Mouse (Mus musculus) intestine, embryonic 15.5 days (tissue): Measurements from ENCODE around the gene Ugcg. TPM values are rescaled to one million over a fixed set of nuclear protein-coding genes. Genes with fewer than 3 reads are reported as not detected.

ENCODE experiments used
- ATAC-seq: fragments of 200-750 bp; cut with Nextera tagmentation; 2 replicates; pipeline ENCODE4 v1.8.0; 2017; ENCODE audit warnings: moderate TSS enrichment, moderate library complexity
- H3K27ac ChIP-seq: fragments of 300-500 bp; sonication (generic); 2 replicates; pipeline ENCODE4 v1.5.1; 2015; ENCODE audit warnings: mild to moderate bottlenecking, inconsistent platforms
- H3K27me3 ChIP-seq: fragments of 300-500 bp; sonication (generic); replicated peaks from 2 replicates; pipeline ENCODE4 v1.6.1; 2015; ENCODE audit warnings: inconsistent platforms
- H3K36me3 ChIP-seq: fragments of 300-500 bp; sonication (generic); 2 replicates; pipeline ENCODE4 v1.6.1; 2015; ENCODE audit warnings: inconsistent platforms
- H3K4me1 ChIP-seq: fragments of 300-500 bp; sonication (generic); replicated peaks from 2 replicates; pipeline ENCODE4 v1.6.1; 2015; ENCODE audit warnings: inconsistent platforms
- H3K4me2 ChIP-seq: fragments of 300-500 bp; sonication (generic); replicated peaks from 2 replicates; pipeline ENCODE4 v1.6.1; 2015; ENCODE audit warnings: mild to moderate bottlenecking, inconsistent platforms
- H3K4me3 ChIP-seq: fragments of 300-500 bp; sonication (generic); replicated peaks from 2 replicates; pipeline ENCODE4 v1.5.1; 2015; ENCODE audit warnings: inconsistent platforms
- H3K9ac ChIP-seq: fragments of 300-500 bp; sonication (generic); 2 replicates; pipeline ENCODE4 v1.6.1; 2015; ENCODE audit warnings: inconsistent platforms
- H3K9me3 ChIP-seq: fragments of 300-500 bp; sonication (generic); 2 replicates; pipeline ENCODE4 v1.6.1; 2016; ENCODE audit warnings: inconsistent platforms
- WGBS: fragments of 180-500 bp; shearing (Covaris S2); methylation state at CpG from one replicate; pipeline ENCODE4 v1.1.7; 2015; 5-methylcytosine and 5-hydroxymethylcytosine counted together
- polyA plus RNA-seq: library from polyadenylated mRNA; unstranded; fragments of >200 nt; fragmentation: Nextera tagmentation; extraction: Ambion mirVana; gene quantifications from 2 replicates; pipeline ENCODE4 v1.2.1, GENCODE M21; 2015

Gene Ugcg
- polyA plus RNA-seq, 1 experiment from 2014 or later = 10.7 TPM

DNA sequence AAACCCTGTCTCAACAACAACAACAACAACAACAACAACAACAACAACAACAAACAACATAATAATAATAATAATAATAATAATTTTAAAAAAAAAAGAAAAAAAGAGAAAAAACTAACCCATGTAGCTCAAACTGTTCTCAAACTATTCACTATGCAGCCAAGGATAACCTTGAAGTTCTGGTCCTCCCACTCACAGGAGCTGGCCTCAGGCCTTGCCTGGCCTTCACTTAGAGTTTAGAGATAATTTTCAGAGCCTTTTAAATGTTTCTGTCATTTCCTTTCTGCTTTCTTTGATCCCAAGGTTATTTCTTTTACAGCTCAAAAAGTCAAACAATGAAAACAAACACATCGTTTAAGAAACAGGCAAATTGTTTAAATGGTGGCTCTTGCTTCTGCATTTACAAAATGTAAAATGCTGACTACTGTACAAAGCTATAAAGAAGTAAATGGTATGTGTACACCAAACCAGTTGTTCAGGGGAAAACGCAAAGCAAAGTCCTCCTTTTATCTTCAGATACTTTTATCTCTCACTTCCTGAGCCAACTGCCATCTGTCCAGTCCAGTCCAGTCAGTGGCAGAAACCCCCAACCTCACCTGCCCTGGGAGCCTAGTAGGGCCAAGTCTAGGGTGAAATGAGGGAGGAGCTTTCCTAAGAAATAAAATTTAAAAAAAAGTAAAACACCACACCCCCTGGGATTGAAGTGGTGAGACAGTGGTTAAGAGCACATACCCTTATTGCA, 15.7 kb upstream of the Ugcg start:
- Histone ChIP-seq H3K9ac (no peak overlapping the region), H3K4me1 (no peaks in the 10 kb centered on the region), H3K9me3 (no peaks in the 10 kb centered on the region), H3K27ac (no peak overlapping the region), H3K4me3 (no peak overlapping the region), H3K36me3 (no peaks in the 10 kb centered on the region), H3K27me3 (no peaks in the 10 kb centered on the region), H3K4me2 (no peak overlapping the region)
- peak; percentile 84 for ATAC-seq
- 48% methylated on average over 2 of the region's 2 CpGs for WGBS

DNA sequence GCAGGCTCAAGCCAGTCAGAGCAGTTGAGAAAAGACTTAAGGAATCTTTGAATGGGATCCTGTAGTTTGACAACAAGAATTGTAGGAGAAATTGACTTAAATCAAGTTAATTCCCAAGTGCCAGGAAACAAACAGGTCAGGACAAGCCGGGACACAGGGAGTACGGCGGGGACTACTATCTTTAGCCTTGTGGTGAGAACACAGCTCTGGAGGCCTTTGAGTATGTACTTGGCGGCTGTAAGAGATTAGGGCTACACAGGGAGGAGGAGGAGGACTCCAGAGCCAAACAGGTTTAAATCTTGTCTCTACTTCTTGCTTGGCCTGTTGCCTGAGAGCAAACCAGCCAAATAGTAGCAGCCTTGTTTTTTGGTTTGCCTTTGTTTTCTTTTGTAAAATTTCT, 14.1 kb upstream of the Ugcg start:
- Histone ChIP-seq H3K4me3 (no peak overlapping the region), H3K4me1 (no peaks in the 10 kb centered on the region), H3K27ac (no peak overlapping the region), H3K27me3 (no peaks in the 10 kb centered on the region), H3K36me3 (no peaks in the 10 kb centered on the region), H3K9me3 (no peaks in the 10 kb centered on the region), H3K9ac (no peak overlapping the region), H3K4me2 (no peak overlapping the region)
- no peak for ATAC-seq
- 50% methylated on average over 4 of the region's 4 CpGs for WGBS

- no peaks in the 10 kb centered on the region for H3K9me3 ChIP-seq
- H3K4me3 ChIP-seq = no peak overlapping the region
- H3K36me3 ChIP-seq = no peaks in the 10 kb centered on the region
- H3K27me3 ChIP-seq = no peaks in the 10 kb centered on the region
- H3K4me1 ChIP-seq = no peaks in the 10 kb centered on the region
- H3K27ac ChIP-seq = no peak overlapping the region
- whole genome bisulfite sequencing = 44% methylated on average over 6 of the region's 6 CpGs
- H3K9ac ChIP-seq = no peak overlapping the region
- no peak overlapping the region for H3K4me2 ChIP-seq
- no peak for ATAC-seq
Observed at GRCm38 (mm10) chr4:59175929-59176328, 13.1 kb upstream of the Ugcg start.

- Histone ChIP-seq H3K9me3 (no peaks in the 10 kb centered on the region), H3K27ac (no peak overlapping the region), H3K4me3 (no peak overlapping the region), H3K4me1 (no peaks in the 10 kb centered on the region), H3K36me3 (no peaks in the 10 kb centered on the region), H3K27me3 (no peaks in the 10 kb centered on the region), H3K9ac (no peak overlapping the region), H3K4me2 (no peak overlapping the region)
- ATAC-seq = no peak
- 86% methylated on average over 2 of the region's 2 CpGs for WGBS
Observed at GRCm38 (mm10) chr4:59177566-59177965, 11.5 kb upstream of the Ugcg start.

DNA sequence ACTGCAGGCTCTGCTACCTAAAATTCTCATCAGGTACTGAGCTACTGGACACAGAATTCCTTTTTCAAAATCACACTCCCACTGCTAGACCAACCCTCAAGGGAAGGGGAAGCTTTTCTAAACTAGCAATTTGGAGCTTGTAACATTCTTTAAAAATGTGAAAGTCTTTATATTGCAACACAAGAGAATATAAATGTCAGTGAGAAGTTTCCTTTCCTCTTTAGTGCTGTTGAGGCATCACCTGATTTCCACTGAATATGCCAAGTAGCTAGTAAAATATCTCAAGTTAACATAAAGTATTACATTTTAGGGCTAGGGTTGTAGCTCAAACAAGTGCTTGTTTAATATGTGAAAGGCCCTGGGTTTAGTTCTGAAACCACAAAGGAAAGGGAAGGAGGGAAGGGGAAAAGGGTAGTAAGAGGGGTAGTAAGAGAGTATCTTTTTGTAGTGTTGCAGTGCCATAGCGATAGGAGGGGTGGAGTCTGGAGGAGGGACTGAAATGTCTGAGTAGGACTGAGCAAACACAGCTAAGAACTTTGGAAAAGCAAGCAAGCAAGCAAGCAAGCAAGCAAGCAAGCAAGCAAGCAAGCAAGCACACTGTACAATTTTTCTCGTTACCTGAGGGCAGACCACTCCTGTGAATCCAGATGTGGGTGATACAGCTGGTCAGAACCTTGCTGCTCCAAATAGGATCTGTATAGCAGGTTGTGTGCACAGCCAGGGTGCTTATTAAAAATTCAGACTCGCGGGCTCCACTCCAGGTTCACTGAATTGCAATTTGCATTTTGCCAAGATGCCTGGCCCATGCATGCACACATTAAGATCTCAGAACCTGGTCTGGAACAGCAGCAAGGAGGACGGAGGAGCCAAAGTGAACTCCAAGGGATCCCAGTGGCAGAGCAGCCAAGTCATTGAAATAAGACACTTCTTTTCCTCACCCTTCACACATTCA, 7.5 kb upstream of the Ugcg start:
- Histone ChIP-seq H3K4me1 (no peaks in the 10 kb centered on the region), H3K36me3 (no peaks in the 10 kb centered on the region), H3K9ac (no peak overlapping the region), H3K4me3 (no peak overlapping the region), H3K27ac (no peak overlapping the region), H3K9me3 (no peaks in the 10 kb centered on the region), H3K4me2 (no peak overlapping the region), H3K27me3 (no peaks in the 10 kb centered on the region)
- ATAC-seq = no peak
- WGBS = 50% methylated on average over 5 of the region's 5 CpGs

- ATAC-seq = no peak
- 61% methylated on average over 3 of the region's 3 CpGs for WGBS
Observed at GRCm38 (mm10) chr4:59185671-59186070, 3.4 kb upstream of the Ugcg start.

DNA sequence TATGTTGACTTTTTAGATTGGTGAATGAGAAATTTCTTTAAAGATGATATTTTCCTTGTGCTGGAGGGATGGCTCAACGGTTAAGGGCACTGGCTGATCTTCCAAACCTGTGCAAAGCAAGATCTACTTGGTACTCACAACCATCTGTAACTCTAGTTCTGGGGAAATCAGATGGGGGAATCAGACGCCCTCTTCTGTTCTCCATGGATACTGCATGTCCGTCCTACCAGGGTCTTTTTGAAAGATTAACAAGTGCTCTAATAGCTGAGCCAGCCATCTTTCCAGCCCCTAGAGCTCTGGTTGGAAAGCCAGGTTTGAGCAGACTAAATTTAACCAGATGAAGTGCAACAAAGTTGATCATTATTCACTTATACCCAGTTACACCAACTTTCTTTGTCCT, 1.8 kb upstream of the Ugcg start:
- H3K4me3 ChIP-seq = no peak overlapping the region
- no peak overlapping the region for H3K27ac ChIP-seq
- H3K4me1 ChIP-seq = 0 out of 2 replicates have a peak, but pooled peaks cover 2% of the 10 kb centered on the region
- 39% methylated on average over 3 of the region's 3 CpGs for WGBS
- H3K27me3 ChIP-seq = no peaks in the 10 kb centered on the region
- no peak overlapping the region for H3K9ac ChIP-seq
- no peak for ATAC-seq
- H3K9me3 ChIP-seq = no peaks in the 10 kb centered on the region
- no peaks in the 10 kb centered on the region for H3K36me3 ChIP-seq
- no peak overlapping the region for H3K4me2 ChIP-seq

More at GRCm38 (mm10) chr4:59185671-59186070, 3.4 kb upstream of the Ugcg start:
- no peaks in the 10 kb centered on the region for H3K36me3 ChIP-seq
- no peak overlapping the region for H3K4me2 ChIP-seq
- H3K9ac ChIP-seq = no peak overlapping the region
- H3K9me3 ChIP-seq = no peaks in the 10 kb centered on the region
- no peak overlapping the region for H3K27ac ChIP-seq
- H3K27me3 ChIP-seq = no peaks in the 10 kb centered on the region
- H3K4me1 ChIP-seq = no peaks in the 10 kb centered on the region
- no peak overlapping the region for H3K4me3 ChIP-seq

DNA sequence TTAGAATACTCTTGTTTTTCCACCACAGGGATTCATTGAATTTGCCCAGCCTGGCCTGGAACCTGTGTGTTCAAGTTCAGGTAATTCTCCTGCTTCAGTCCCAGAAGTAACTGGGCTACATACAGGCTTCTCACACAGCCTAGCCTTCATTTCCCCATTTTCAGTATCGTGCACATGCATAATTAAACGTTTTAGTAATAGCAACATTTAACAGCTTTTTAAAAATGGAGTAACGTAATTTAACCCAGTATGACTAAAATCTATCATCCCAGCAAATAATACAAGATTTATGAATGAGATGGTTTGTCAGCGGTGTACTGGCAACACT, 619 bp upstream of the Ugcg start:
- WGBS = 24% methylated on average over 4 of the region's 4 CpGs

GRCm38 (mm10) chr4:59189546-59190237, 635 bp downstream of the Ugcg start:
- Histone ChIP-seq H3K36me3 (no peaks in the 10 kb centered on the region), H3K9me3 (no peaks in the 10 kb centered on the region), H3K4me2 (peak overlapping the region; percentile 65), H3K27ac (peak overlapping the region; percentile 95), H3K4me1 (0 out of 2 replicates have a peak, but pooled peaks cover 2% of the 10 kb centered on the region), H3K27me3 (no peaks in the 10 kb centered on the region), H3K9ac (peak overlapping the region; percentile 99), H3K4me3 (peak overlapping the region; percentile 87)
- peak; percentile 68 for ATAC-seq
- under 1% methylated on average over 52 of the region's 54 CpGs for WGBS

More for the DNA sequence above, 619 bp upstream of the Ugcg start:
- no peaks in the 10 kb centered on the region for H3K36me3 ChIP-seq
- peak overlapping the region; percentile 95; the same call in 1 of the 2 replicates for H3K27ac ChIP-seq
- no peaks in the 10 kb centered on the region for H3K27me3 ChIP-seq
- peak overlapping the region; percentile 99 for H3K9ac ChIP-seq
- no peaks in the 10 kb centered on the region for H3K9me3 ChIP-seq
- peak overlapping the region; percentile 65 for H3K4me2 ChIP-seq
- H3K4me3 ChIP-seq = peak overlapping the region; percentile 87
- no peak for ATAC-seq
- H3K4me1 ChIP-seq = 0 out of 2 replicates have a peak, but pooled peaks cover 2% of the 10 kb centered on the region

DNA sequence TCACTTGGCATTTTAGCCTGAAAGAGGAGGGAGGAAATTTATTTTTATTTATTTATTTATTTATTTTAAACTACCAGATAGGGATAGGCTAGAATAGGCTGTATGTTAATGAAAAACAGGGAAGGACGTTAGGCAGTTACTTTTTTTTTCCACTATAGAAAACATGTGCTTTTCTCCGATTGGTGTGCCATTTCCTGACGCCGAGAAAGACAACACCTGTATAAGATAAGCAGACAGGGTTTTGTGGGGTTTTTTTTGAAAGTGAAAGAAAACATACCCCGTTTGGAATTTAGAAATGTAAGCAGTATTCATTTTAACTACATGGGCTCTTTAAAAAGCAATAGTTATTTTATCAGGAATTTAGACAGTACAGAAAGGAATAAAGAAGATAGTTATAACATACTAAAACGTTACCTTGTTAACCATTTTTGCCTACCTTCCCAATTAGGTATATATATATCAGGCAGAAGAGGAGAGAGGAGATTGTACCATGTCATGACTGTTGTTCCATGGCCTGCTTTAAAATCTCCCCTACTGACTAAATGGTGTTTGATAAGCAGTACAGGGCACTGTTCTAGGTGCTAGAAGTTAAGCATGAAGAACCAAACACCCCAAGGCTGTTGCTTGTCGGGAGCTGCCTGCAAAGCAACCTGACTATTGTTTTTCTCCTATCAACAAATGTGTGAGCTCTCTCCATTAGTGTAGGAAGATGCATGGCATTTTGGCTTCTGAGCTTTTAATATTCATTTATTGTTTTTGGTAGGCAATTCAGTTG, 1.8 kb downstream of the Ugcg start:
- 30% methylated on average over 7 of the region's 7 CpGs for WGBS
- Histone ChIP-seq H3K9ac (no peak overlapping the region), H3K4me3 (peak overlapping the region; percentile 87; the same call in 1 of the 2 replicates), H3K27ac (no peak overlapping the region), H3K27me3 (no peaks in the 10 kb centered on the region), H3K9me3 (no peaks in the 10 kb centered on the region), H3K4me2 (peak overlapping the region; percentile 65), H3K36me3 (no peaks in the 10 kb centered on the region), H3K4me1 (peaks cover 7% of the 10 kb centered on the region; the same call in 1 of the 2 replicates)
- ATAC-seq = no peak

- WGBS = 84% methylated on average over 13 of the region's 13 CpGs
- Histone ChIP-seq H3K36me3 (no peaks in the 10 kb centered on the region), H3K27ac (no peak overlapping the region), H3K4me1 (peaks cover 30% of the 10 kb centered on the region), H3K27me3 (no peaks in the 10 kb centered on the region), H3K9ac (no peak overlapping the region), H3K4me3 (no peak overlapping the region), H3K9me3 (no peaks in the 10 kb centered on the region), H3K4me2 (no peak overlapping the region)
- no peak for ATAC-seq
Observed at GRCm38 (mm10) chr4:59194731-59195496, 5.9 kb downstream of the Ugcg start.
